Comparison of ENCODE assay signal across 21 mouse cellular contexts in genomic region chr6:119027880-119028279, GRCm38 (mm10).
A peak's percentile ranks its signal among the peaks of the same experiment; 100 is the strongest.
DNase-seq lines count a peak whose midpoint lies in the region; ATAC-seq lines count a peak whose summit lies in the region.
"Had no signal": no experiment of that assay in that cellular context is flagged by ENCODE, and none has a peak within 500 bp of the region (broad histone marks: within the 10 kb centered on the region; RNA-seq: fewer than 3 reads in every experiment).

No protein-coding gene starts in this region.

- H3K4me2 ChIP-seq in midbrain, embryonic 11.5 days: no peak overlapping the region
- no peak overlapping the region for H3K4me2 ChIP-seq in hindbrain, embryonic 15.5 days
- H3K4me2 ChIP-seq in midbrain, embryonic 16.5 days (ENCODE audit: low read length): no peak overlapping the region
- H3K4me2 ChIP-seq: forebrain, embryonic 15.5 days; liver, embryonic 11.5 days had no signal

- no peaks in the 10 kb centered on the region for H3K27me3 ChIP-seq in midbrain, embryonic 10.5 days (ENCODE audit: low read depth, poor library complexity, severe bottlenecking)
- H3K27me3 ChIP-seq in midbrain, embryonic 11.5 days (ENCODE audit: control insufficient read depth, insufficient read depth, low read length): no peaks in the 10 kb centered on the region
- no peaks in the 10 kb centered on the region for H3K27me3 ChIP-seq in hindbrain, embryonic 10.5 days (ENCODE audit: insufficient read depth, poor library complexity, severe bottlenecking)
- H3K27me3 ChIP-seq in hindbrain, embryonic 15.5 days: no peaks in the 10 kb centered on the region
- H3K27me3 ChIP-seq in midbrain, embryonic 16.5 days (ENCODE audit: control insufficient read depth, insufficient read depth, low read depth, low read length): no peaks in the 10 kb centered on the region
- H3K27me3 ChIP-seq: forebrain, embryonic 15.5 days had no signal

- no peaks in the 10 kb centered on the region for H3K36me3 ChIP-seq in midbrain, embryonic 10.5 days
- H3K36me3 ChIP-seq in midbrain, embryonic 11.5 days (ENCODE audit: control insufficient read depth, insufficient read depth, low read length): no peaks in the 10 kb centered on the region
- no peaks in the 10 kb centered on the region for H3K36me3 ChIP-seq in hindbrain, embryonic 10.5 days
- no peaks in the 10 kb centered on the region for H3K36me3 ChIP-seq in hindbrain, embryonic 15.5 days
- H3K36me3 ChIP-seq in midbrain, embryonic 16.5 days (ENCODE audit: control insufficient read depth, insufficient read depth, low read length): no peaks in the 10 kb centered on the region
- H3K36me3 ChIP-seq: forebrain, embryonic 15.5 days had no signal

- DNase-seq in midbrain, embryonic 10.5 days (ENCODE audit: low spot score): no peak
- DNase-seq in midbrain, embryonic 11.5 days (ENCODE audit: low spot score, missing footprints): no peak
- DNase-seq in hindbrain, embryonic 10.5 days (ENCODE audit: low spot score): no peak
- DNase-seq in adrenal gland, adult 8-10 months: no peak
- DNase-seq in adrenal gland, adult (ENCODE audit: inconsistent age in 2 of 2, low spot score in 1 of 2): no peak
- DNase-seq: B cell, adult 2 months; cerebellum, postnatal 25 days; gastrocnemius, postnatal 25 days; kidney, adult 18-20 months; lung, adult 18-20 months; lung, postnatal 14 days; right cerebral cortex, adult 18-20 months; thymus, postnatal 36 days had no signal

- no peak overlapping the region for H3K9ac ChIP-seq in midbrain, embryonic 11.5 days (ENCODE audit: low read length)
- no peak overlapping the region for H3K9ac ChIP-seq in hindbrain, embryonic 15.5 days
- no peak overlapping the region for H3K9ac ChIP-seq in midbrain, embryonic 16.5 days (ENCODE audit: low read depth, low read length)
- H3K9ac ChIP-seq: forebrain, embryonic 15.5 days had no signal

- no peak for ATAC-seq in midbrain, embryonic 11.5 days (ENCODE audit: low FRiP score)
- peak; percentile 72; the same call in 1 of the 2 replicates for ATAC-seq in hindbrain, embryonic 15.5 days (ENCODE audit: low FRiP score, low read depth)
- peak; percentile 66; the same call in 1 of the 2 replicates for ATAC-seq in midbrain, embryonic 16.5 days
- ATAC-seq in erythroid progenitor cell, adult 5-6 weeks (replicated peaks; ENCODE audit: low FRiP score, poor library complexity, severe bottlenecking): no peak
- ATAC-seq: forebrain, embryonic 15.5 days had no signal

- H3K4me1 ChIP-seq in midbrain, embryonic 10.5 days: peaks cover 14% of the 10 kb centered on the region
- peaks cover 5% of the 10 kb centered on the region; the same call in 1 of the 2 replicates for H3K4me1 ChIP-seq in midbrain, embryonic 11.5 days (ENCODE audit: control insufficient read depth, insufficient read depth, low read length)
- peaks cover 12% of the 10 kb centered on the region for H3K4me1 ChIP-seq in hindbrain, embryonic 10.5 days (replicated peaks)
- H3K4me1 ChIP-seq in hindbrain, embryonic 15.5 days (replicated peaks): peaks cover 23% of the 10 kb centered on the region
- H3K4me1 ChIP-seq in midbrain, embryonic 16.5 days (ENCODE audit: control insufficient read depth, insufficient read depth, low read length): peaks cover 7% of the 10 kb centered on the region
- H3K4me1 ChIP-seq: megakaryocyte, embryonic 14.5 days had no signal

- H3K4me3 ChIP-seq in midbrain, embryonic 10.5 days: no peak overlapping the region
- H3K4me3 ChIP-seq in midbrain, embryonic 11.5 days (ENCODE audit: low read depth, low read length): no peak overlapping the region
- H3K4me3 ChIP-seq in hindbrain, embryonic 10.5 days: no peak overlapping the region
- no peak overlapping the region for H3K4me3 ChIP-seq in hindbrain, embryonic 15.5 days
- no peak overlapping the region for H3K4me3 ChIP-seq in midbrain, embryonic 16.5 days (ENCODE audit: low read depth, low read length)
- H3K4me3 ChIP-seq: forebrain, embryonic 15.5 days; megakaryocyte, embryonic 14.5 days; myocyte had no signal

- peak overlapping the region; percentile 49; the same call in 1 of the 2 replicates for H3K27ac ChIP-seq in midbrain, embryonic 10.5 days (replicated peaks)
- no peak overlapping the region for H3K27ac ChIP-seq in midbrain, embryonic 11.5 days (ENCODE audit: low read depth, low read length)
- H3K27ac ChIP-seq in hindbrain, embryonic 10.5 days: peak overlapping the region; percentile 45; the same call in 1 of the 2 replicates
- peak overlapping the region; percentile 43; the same call in 1 of the 2 replicates for H3K27ac ChIP-seq in hindbrain, embryonic 15.5 days (replicated peaks)
- H3K27ac ChIP-seq in midbrain, embryonic 16.5 days (ENCODE audit: low read length): no peak overlapping the region
- H3K27ac ChIP-seq: forebrain, embryonic 15.5 days; kidney, postnatal 0 days had no signal

- no peaks in the 10 kb centered on the region for H3K9me3 ChIP-seq in midbrain, embryonic 10.5 days (replicated peaks)
- no peaks in the 10 kb centered on the region for H3K9me3 ChIP-seq in midbrain, embryonic 11.5 days (ENCODE audit: control insufficient read depth, low read length)
- no peaks in the 10 kb centered on the region for H3K9me3 ChIP-seq in hindbrain, embryonic 10.5 days
- H3K9me3 ChIP-seq in hindbrain, embryonic 15.5 days: no peaks in the 10 kb centered on the region
- no peaks in the 10 kb centered on the region for H3K9me3 ChIP-seq in midbrain, embryonic 16.5 days (replicated peaks; ENCODE audit: control insufficient read depth, low read length, poor library complexity, severe bottlenecking)
- H3K9me3 ChIP-seq: forebrain, embryonic 15.5 days; megakaryocyte, embryonic 14.5 days had no signal

- 80% methylated on average over 6 of the region's 6 CpGs for WGBS in midbrain, embryonic 10.5 days
- WGBS in midbrain, embryonic 11.5 days: 77% methylated on average over 6 of the region's 6 CpGs
- WGBS in hindbrain, embryonic 10.5 days: 82% methylated on average over 6 of the region's 6 CpGs
- 55% methylated on average over 6 of the region's 6 CpGs for WGBS in hindbrain, embryonic 15.5 days
- 56% methylated on average over 6 of the region's 6 CpGs for WGBS in midbrain, embryonic 16.5 days

Comparison
In these comparisons a context has a peak if more than half of its experiments do, and no peak if none do; other contexts are left out.
1. H3K27ac ChIP-seq: peak in midbrain, embryonic 10.5 days (single experiment), hindbrain, embryonic 10.5 days (single experiment) and hindbrain, embryonic 15.5 days (single experiment); none in midbrain, embryonic 11.5 days (single experiment) and midbrain, embryonic 16.5 days (single experiment).
2. ATAC-seq: peak in hindbrain, embryonic 15.5 days (single experiment) and midbrain, embryonic 16.5 days (single experiment); none in midbrain, embryonic 11.5 days (single experiment) and erythroid progenitor cell, adult 5-6 weeks (single experiment).